Mouse (Mus musculus) forebrain, embryonic 15.5 days (tissue): ENCODE measurements around the gene Dcst2. TPM values are rescaled to one million over a fixed set of nuclear protein-coding genes. Genes with fewer than 3 reads are reported as not detected.

Experiments used
- ATAC-seq: fragments of 200-750 bp; cut with Nextera tagmentation; replicated peaks from 2 replicates; pipeline ENCODE4 v1.8.0; 2017; ENCODE audit warnings: mild to moderate bottlenecking, moderate TSS enrichment, moderate library complexity
- H3K27ac ChIP-seq: fragments of 300-500 bp; sonication (generic); replicated peaks from 2 replicates; pipeline ENCODE4 v1.5.1; 2015; ENCODE audit warnings: mild to moderate bottlenecking, inconsistent platforms
- H3K27me3 ChIP-seq: fragments of 300-500 bp; sonication (generic); 2 replicates; pipeline ENCODE4 v1.6.1; 2015; ENCODE audit warnings: inconsistent platforms
- H3K36me3 ChIP-seq: fragments of 300-500 bp; sonication (generic); 2 replicates; pipeline ENCODE4 v1.6.1; 2015; ENCODE audit warnings: mild to moderate bottlenecking, inconsistent platforms
- H3K4me1 ChIP-seq: fragments of 300-500 bp; sonication (generic); 2 replicates; pipeline ENCODE4 v1.6.1; 2015; ENCODE audit warnings: inconsistent platforms
- H3K4me2 ChIP-seq: fragments of 300-500 bp; sonication (generic); replicated peaks from 2 replicates; pipeline ENCODE4 v1.6.1; 2015; ENCODE audit warnings: mild to moderate bottlenecking, inconsistent platforms
- H3K4me3 ChIP-seq: fragments of 300-500 bp; sonication (generic); 2 replicates; pipeline ENCODE4 v1.5.1; 2015; ENCODE audit warnings: mild to moderate bottlenecking, inconsistent platforms
- H3K9ac ChIP-seq: fragments of 300-500 bp; sonication (generic); replicated peaks from 2 replicates; pipeline ENCODE4 v1.6.1; 2015; ENCODE audit warnings: mild to moderate bottlenecking, inconsistent platforms
- H3K9me3 ChIP-seq: fragments of 300-500 bp; sonication (generic); 2 replicates; pipeline ENCODE4 v1.6.1; 2016; ENCODE audit warnings: inconsistent platforms
- WGBS: fragments of 180-500 bp; shearing (Covaris S2); methylation state at CpG from one replicate; pipeline ENCODE4 v1.1.7; 2015; ENCODE audit warnings: mixed read lengths; 5-methylcytosine and 5-hydroxymethylcytosine counted together
- polyA plus RNA-seq: library from polyadenylated mRNA; unstranded; fragments of >200 nt; fragmentation: Nextera tagmentation; extraction: Ambion mirVana; gene quantifications from 2 replicates; pipeline ENCODE4 v1.2.1, GENCODE M21; 2015

The Dcst2 gene
- polyA plus RNA-seq, result 0.11 and 0.13 TPM in 2 replicates

- H3K4me1 ChIP-seq, result no peaks in the 10 kb centered on the region
- no peak within 1 kb of the TSS for H3K27ac ChIP-seq
- no peaks in the 10 kb centered on the region for H3K27me3 ChIP-seq
- no peak within 1 kb of the TSS for H3K4me3 ChIP-seq
- no peak for ATAC-seq
- no peaks in the 10 kb centered on the region for H3K9me3 ChIP-seq
- no peaks in the 10 kb centered on the region for H3K36me3 ChIP-seq
- H3K9ac ChIP-seq, result no peak within 1 kb of the TSS
- 89% methylated on average over 7 of the region's 7 CpGs for WGBS
- no peak within 1 kb of the TSS for H3K4me2 ChIP-seq
Measured at GRCm38 (mm10) chr3:89361675-89362074, at the start of gene Dcst2. Dcst2 (plus strand) TSS chr3:89361975.

- Histone ChIP-seq H3K36me3 (0 out of 2 replicates have a peak, but pooled peaks cover 4% of the 10 kb centered on the region), H3K9ac (no peak overlapping the region), H3K4me2 (no peak overlapping the region), H3K27me3 (peaks cover 20% of the 10 kb centered on the region), H3K27ac (no peak overlapping the region), H3K4me1 (peaks cover 41% of the 10 kb centered on the region), H3K4me3 (no peak overlapping the region), H3K9me3 (no peaks in the 10 kb centered on the region)
- no peak for ATAC-seq
- WGBS, result 74% methylated on average over 5 of the region's 5 CpGs
Measured at GRCm38 (mm10) chr3:89314340-89314739, 47.4 kb upstream of the Dcst2 start.

GRCm38 (mm10) chr3:89314791-89315190, 47.0 kb upstream of the Dcst2 start:
- ATAC-seq, result no peak
- H3K9me3 ChIP-seq, result no peaks in the 10 kb centered on the region
- 29% methylated on average over 2 of the region's 2 CpGs for WGBS
- H3K4me3 ChIP-seq, result no peak overlapping the region
- peak overlapping the region; percentile 17; the same call in 1 of the 2 replicates for H3K9ac ChIP-seq
- peaks cover 45% of the 10 kb centered on the region for H3K4me1 ChIP-seq
- 0 out of 2 replicates have a peak, but pooled peaks cover 4% of the 10 kb centered on the region for H3K36me3 ChIP-seq
- H3K27ac ChIP-seq, result no peak overlapping the region
- 0 out of 2 replicates have a peak overlapping the region, but pooled peaks have one; percentile 46 for H3K4me2 ChIP-seq
- H3K27me3 ChIP-seq, result peaks cover 24% of the 10 kb centered on the region

- WGBS, result 5% methylated on average over 25 of the region's 26 CpGs
- H3K4me3 ChIP-seq, result peak overlapping the region; percentile 26
- no peaks in the 10 kb centered on the region for H3K9me3 ChIP-seq
- peak overlapping the region; percentile 46 for H3K4me2 ChIP-seq
- H3K4me1 ChIP-seq, result peaks cover 51% of the 10 kb centered on the region
- H3K9ac ChIP-seq, result peak overlapping the region; percentile 17; the same call in 1 of the 2 replicates
- ATAC-seq, result 0 out of 2 replicates have a peak, but pooled peaks have one; percentile 4
- no peak overlapping the region for H3K27ac ChIP-seq
- H3K27me3 ChIP-seq, result peaks cover 24% of the 10 kb centered on the region
- H3K36me3 ChIP-seq, result 0 out of 2 replicates have a peak, but pooled peaks cover 4% of the 10 kb centered on the region
Measured at GRCm38 (mm10) chr3:89315195-89315929, 46.4 kb upstream of the Dcst2 start.

- 4% methylated on average over 39 of the region's 40 CpGs for WGBS
- H3K9me3 ChIP-seq, result no peaks in the 10 kb centered on the region
- peak overlapping the region; percentile 46 for H3K4me2 ChIP-seq
- H3K4me3 ChIP-seq, result peak overlapping the region; percentile 26
- no peak overlapping the region for H3K27ac ChIP-seq
- H3K36me3 ChIP-seq, result 0 out of 2 replicates have a peak, but pooled peaks cover 4% of the 10 kb centered on the region
- H3K27me3 ChIP-seq, result peaks cover 32% of the 10 kb centered on the region
- H3K4me1 ChIP-seq, result peaks cover 59% of the 10 kb centered on the region
- H3K9ac ChIP-seq, result 0 out of 2 replicates have a peak overlapping the region, but pooled peaks have one; percentile 7
- ATAC-seq, result peak; percentile 3; the same call in 1 of the 2 replicates
Measured at GRCm38 (mm10) chr3:89315930-89316831, 45.6 kb upstream of the Dcst2 start.

- Histone ChIP-seq H3K9ac (no peak overlapping the region), H3K9me3 (no peaks in the 10 kb centered on the region), H3K27me3 (peaks cover 32% of the 10 kb centered on the region), H3K4me2 (peak overlapping the region; percentile 46), H3K27ac (no peak overlapping the region), H3K36me3 (0 out of 2 replicates have a peak, but pooled peaks cover 4% of the 10 kb centered on the region), H3K4me3 (0 out of 2 replicates have a peak overlapping the region, but pooled peaks have one; percentile 8), H3K4me1 (peaks cover 66% of the 10 kb centered on the region)
- ATAC-seq, result peak; percentile 44
- 3% methylated on average over 4 of the region's 4 CpGs for WGBS
Measured at GRCm38 (mm10) chr3:89316833-89317232, 44.9 kb upstream of the Dcst2 start.

GRCm38 (mm10) chr3:89317246-89317645, 44.5 kb upstream of the Dcst2 start:
- Histone ChIP-seq H3K4me2 (peak overlapping the region; percentile 46; the same call in 1 of the 2 replicates), H3K4me3 (no peak overlapping the region), H3K27me3 (peaks cover 32% of the 10 kb centered on the region), H3K36me3 (0 out of 2 replicates have a peak, but pooled peaks cover 4% of the 10 kb centered on the region), H3K27ac (no peak overlapping the region), H3K4me1 (peaks cover 70% of the 10 kb centered on the region), H3K9ac (no peak overlapping the region), H3K9me3 (no peaks in the 10 kb centered on the region)
- no peak for ATAC-seq
- 59% methylated on average over 6 of the region's 6 CpGs for WGBS

- Histone ChIP-seq H3K27me3 (peaks cover 32% of the 10 kb centered on the region), H3K36me3 (0 out of 2 replicates have a peak, but pooled peaks cover 4% of the 10 kb centered on the region), H3K9me3 (no peaks in the 10 kb centered on the region), H3K27ac (no peak overlapping the region), H3K4me1 (peaks cover 77% of the 10 kb centered on the region), H3K4me3 (no peak overlapping the region), H3K9ac (no peak overlapping the region), H3K4me2 (no peak overlapping the region)
- ATAC-seq, result no peak
- 75% methylated on average over 8 of the region's 8 CpGs for WGBS
Measured at GRCm38 (mm10) chr3:89318316-89318715, 43.5 kb upstream of the Dcst2 start.

GRCm38 (mm10) chr3:89318971-89319590, 42.7 kb upstream of the Dcst2 start:
- Histone ChIP-seq H3K9me3 (no peaks in the 10 kb centered on the region), H3K4me1 (peaks cover 77% of the 10 kb centered on the region), H3K27me3 (peaks cover 32% of the 10 kb centered on the region), H3K4me3 (peak overlapping the region; percentile 65), H3K9ac (peak overlapping the region; percentile 79), H3K36me3 (0 out of 2 replicates have a peak, but pooled peaks cover 3% of the 10 kb centered on the region), H3K4me2 (peak overlapping the region; percentile 93), H3K27ac (peak overlapping the region; percentile 90)
- WGBS, result 10% methylated on average over 21 of the region's 21 CpGs
- ATAC-seq, result no peak

- Histone ChIP-seq H3K9ac (peak overlapping the region; percentile 79), H3K27ac (peak overlapping the region; percentile 90), H3K4me1 (peaks cover 77% of the 10 kb centered on the region), H3K9me3 (no peaks in the 10 kb centered on the region), H3K27me3 (peaks cover 32% of the 10 kb centered on the region), H3K4me2 (peak overlapping the region; percentile 93), H3K4me3 (peak overlapping the region; percentile 65), H3K36me3 (no peaks in the 10 kb centered on the region)
- no peak for ATAC-seq
- WGBS, result 4% methylated on average over 58 of the region's 58 CpGs
Measured at GRCm38 (mm10) chr3:89319591-89320350, 42.0 kb upstream of the Dcst2 start.
